Mouse (Mus musculus): ENCODE results near the gene Ccdc105. TPM values are rescaled to one million over a fixed set of nuclear protein-coding genes. Genes with fewer than 3 reads are reported as not detected.

The Ccdc105 gene
- polyA plus RNA-seq, 1 experiment, result not detected

DNA sequence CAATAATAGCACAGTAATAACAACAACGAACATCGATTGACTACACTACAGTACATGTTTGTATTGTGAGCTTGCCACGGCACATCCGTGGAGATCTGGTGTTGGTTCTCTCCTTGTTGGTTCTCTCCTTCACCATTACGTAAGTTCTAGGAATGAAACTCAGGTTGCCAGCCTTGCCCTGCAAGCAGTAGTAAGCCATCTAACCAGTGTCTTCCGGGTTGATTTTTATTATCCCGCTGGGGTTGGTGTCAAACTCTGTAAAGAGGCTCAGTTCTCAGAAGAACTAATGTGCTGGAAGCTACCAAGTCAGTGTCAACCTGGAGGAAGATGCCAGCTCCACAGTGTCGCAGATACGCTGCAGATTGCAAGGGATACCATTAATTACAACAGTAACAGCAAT is 26.7 kb upstream of the Ccdc105 start:
- peak overlapping the region; percentile 18 for H3K4me2 ChIP-seq (ENCODE audit: low read depth)
- H3K36me3 ChIP-seq (ENCODE audit: control insufficient read depth, insufficient read depth), result no peaks in the 10 kb centered on the region
- no peak for TF ChIP-seq MYOD1 (IDR thresholded peaks at IDR 0.05; ENCODE audit: control insufficient read depth in 1 of 3, insufficient read length in 2 of 3, low read depth in 2 of 3)
- TF ChIP-seq USF1 (IDR thresholded peaks at IDR 0.05; ENCODE audit: low read depth), result no peak
- no peak for TF ChIP-seq CEBPB (IDR thresholded peaks at IDR 0.05; ENCODE audit: insufficient read depth, poor library complexity, severe bottlenecking)
- no peak for TF ChIP-seq TCF12 (IDR thresholded peaks at IDR 0.05; ENCODE audit: insufficient read depth, poor library complexity, severe bottlenecking)
- no peak for TF ChIP-seq E2F4 (IDR thresholded peaks at IDR 0.05; ENCODE audit: insufficient read depth)
- TF ChIP-seq MAX (IDR thresholded peaks at IDR 0.05; ENCODE audit: low read depth), result no peak
- TF ChIP-seq MYOG (IDR thresholded peaks at IDR 0.05; ENCODE audit: control insufficient read depth in 1 of 3, insufficient read depth in 1 of 3, insufficient read length in 2 of 3, low read depth in 2 of 3), result no peak

DNA sequence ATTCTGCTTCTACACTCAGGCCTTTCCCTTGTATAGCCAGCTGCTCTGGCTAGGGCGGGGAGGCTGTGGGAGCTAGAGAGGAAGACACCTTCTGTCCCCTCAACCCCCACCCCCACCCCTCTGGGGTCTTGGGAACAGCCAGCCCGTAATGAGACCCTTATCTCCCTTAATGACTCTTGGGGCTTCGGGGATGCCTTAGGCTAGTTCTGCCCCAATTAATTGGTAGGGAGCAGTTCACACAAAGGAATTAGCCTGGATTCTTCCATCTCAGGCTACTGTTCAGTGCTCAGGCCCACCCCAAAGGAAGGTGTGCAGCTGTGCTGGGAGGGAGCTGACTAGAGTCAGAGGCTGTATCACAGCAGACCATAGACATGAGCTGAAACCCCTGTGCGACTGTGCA is 23.0 kb upstream of the Ccdc105 start:
- Histone ChIP-seq H3K36me3 (ENCODE audit: control insufficient read depth, insufficient read depth) (no peaks in the 10 kb centered on the region), H3K4me3 (no peak overlapping the region), H3K27me3 (ENCODE audit: control insufficient read depth, insufficient read depth, insufficient read length) (no peaks in the 10 kb centered on the region), H3K79me2 (ENCODE audit: control insufficient read depth, insufficient read depth) (no peaks in the 10 kb centered on the region), H3ac (ENCODE audit: control insufficient read depth, insufficient read length) (no peak overlapping the region), H3K4me2 (ENCODE audit: low read depth) (no peak overlapping the region)
- no peak for TF ChIP-seq CEBPB (IDR thresholded peaks at IDR 0.05; ENCODE audit: insufficient read depth, poor library complexity, severe bottlenecking)

More for the DNA sequence above, 26.7 kb upstream of the Ccdc105 start:
- Histone ChIP-seq H3K79me2 (ENCODE audit: control insufficient read depth, insufficient read depth) (no peaks in the 10 kb centered on the region), H3K4me3 (no peak overlapping the region), H3K27me3 (ENCODE audit: control insufficient read depth, insufficient read depth, insufficient read length) (no peaks in the 10 kb centered on the region), H3ac (ENCODE audit: control insufficient read depth, insufficient read length) (no peak overlapping the region)

DNA sequence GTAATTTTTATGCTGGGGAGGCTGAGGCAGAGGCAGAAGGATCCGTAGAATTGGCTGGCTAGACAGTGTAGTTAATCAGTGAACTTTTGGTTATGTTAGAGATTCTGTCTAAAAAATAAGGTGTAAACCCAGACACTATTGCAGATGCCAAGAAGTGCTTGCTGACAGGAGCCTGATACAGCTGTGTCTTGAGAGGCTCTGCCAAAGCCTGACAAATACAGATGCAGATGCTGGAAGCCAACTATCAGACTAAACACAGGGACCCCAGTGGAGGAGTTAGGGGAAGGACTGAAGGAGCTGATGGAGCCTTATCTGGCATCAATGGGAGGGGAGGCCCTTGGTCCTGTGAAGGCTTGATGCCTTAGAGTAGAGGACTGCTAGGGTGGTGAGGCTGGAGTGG is 12.7 kb upstream of the Ccdc105 start:
- H3K79me2 ChIP-seq (ENCODE audit: control insufficient read depth, insufficient read depth), result no peaks in the 10 kb centered on the region

DNA sequence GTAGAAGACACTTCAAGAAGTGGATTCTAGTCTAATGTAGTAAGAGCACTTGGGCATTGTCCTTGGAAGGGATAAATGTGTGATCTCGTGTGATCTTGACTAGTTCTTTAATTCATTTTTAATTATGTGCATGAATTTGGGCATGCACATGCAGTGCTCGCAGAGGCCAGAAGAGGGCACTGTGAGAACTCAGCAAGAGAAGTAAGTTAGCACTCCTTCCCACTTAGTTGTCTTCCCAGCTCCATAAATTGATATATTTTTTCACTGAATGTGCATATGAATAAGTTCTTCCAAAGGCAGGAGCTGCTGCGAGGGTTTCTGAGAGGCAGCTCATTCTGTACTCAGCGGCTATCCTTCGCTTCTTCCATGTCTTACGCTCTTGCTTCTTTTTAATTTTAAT is 3.2 kb upstream of the Ccdc105 start:
- Histone ChIP-seq H3K79me2 (ENCODE audit: control insufficient read depth, insufficient read depth) (no peaks in the 10 kb centered on the region), H3ac (ENCODE audit: control insufficient read depth, insufficient read length) (no peak overlapping the region), H3K4me2 (ENCODE audit: low read depth) (no peak overlapping the region), H3K4me3 (no peak overlapping the region), H3K27me3 (ENCODE audit: control insufficient read depth, insufficient read depth, insufficient read length) (peaks cover 10% of the 10 kb centered on the region), H3K36me3 (ENCODE audit: control insufficient read depth, insufficient read depth) (no peaks in the 10 kb centered on the region)
- no peak for TF ChIP-seq CEBPB (IDR thresholded peaks at IDR 0.05; ENCODE audit: insufficient read depth, poor library complexity, severe bottlenecking)
- TF ChIP-seq REST (IDR thresholded peaks at IDR 0.05; ENCODE audit: insufficient read depth, insufficient read length), result no peak
- no peak for TF ChIP-seq TCF12 (IDR thresholded peaks at IDR 0.05; ENCODE audit: insufficient read depth, poor library complexity, severe bottlenecking)
- TF ChIP-seq USF1 (IDR thresholded peaks at IDR 0.05; ENCODE audit: low read depth), result no peak
- TF ChIP-seq POLR2AphosphoS2 (IDR thresholded peaks at IDR 0.05; ENCODE audit: insufficient read length, low read depth), result no peak
- TF ChIP-seq SRF (IDR thresholded peaks at IDR 0.05; ENCODE audit: control insufficient read depth, insufficient read length, low read depth), result no peak
- TF ChIP-seq TCF3 (IDR thresholded peaks at IDR 0.05; ENCODE audit: insufficient read length, low read depth), result no peak
- TF ChIP-seq MYOD1 (IDR thresholded peaks at IDR 0.05; ENCODE audit: control insufficient read depth in 1 of 3, insufficient read length in 2 of 3, low read depth in 2 of 3), result no peak
- no peak for TF ChIP-seq MAX (IDR thresholded peaks at IDR 0.05; ENCODE audit: low read depth)
- no peak for TF ChIP-seq E2F4 (IDR thresholded peaks at IDR 0.05; ENCODE audit: insufficient read depth)
- TF ChIP-seq MYOG (IDR thresholded peaks at IDR 0.05; ENCODE audit: control insufficient read depth in 1 of 3, insufficient read depth in 1 of 3, insufficient read length in 2 of 3, low read depth in 2 of 3), result no peak
- TF ChIP-seq POLR2A (IDR thresholded peaks at IDR 0.05; ENCODE audit: insufficient read length, low read depth), result no peak

More for the DNA sequence above, 12.7 kb upstream of the Ccdc105 start:
- TF ChIP-seq SRF (IDR thresholded peaks at IDR 0.05; ENCODE audit: control insufficient read depth, insufficient read length, low read depth) (no peak), MAX (IDR thresholded peaks at IDR 0.05; ENCODE audit: low read depth) (no peak), TCF12 (IDR thresholded peaks at IDR 0.05; ENCODE audit: insufficient read depth, poor library complexity, severe bottlenecking) (no peak)
- Histone ChIP-seq H3K27me3 (ENCODE audit: control insufficient read depth, insufficient read depth, insufficient read length) (no peaks in the 10 kb centered on the region), H3K36me3 (ENCODE audit: control insufficient read depth, insufficient read depth) (no peaks in the 10 kb centered on the region), H3K4me2 (ENCODE audit: low read depth) (no peak overlapping the region), H3K4me3 (no peak overlapping the region), H3ac (ENCODE audit: control insufficient read depth, insufficient read length) (no peak overlapping the region)

DNA sequence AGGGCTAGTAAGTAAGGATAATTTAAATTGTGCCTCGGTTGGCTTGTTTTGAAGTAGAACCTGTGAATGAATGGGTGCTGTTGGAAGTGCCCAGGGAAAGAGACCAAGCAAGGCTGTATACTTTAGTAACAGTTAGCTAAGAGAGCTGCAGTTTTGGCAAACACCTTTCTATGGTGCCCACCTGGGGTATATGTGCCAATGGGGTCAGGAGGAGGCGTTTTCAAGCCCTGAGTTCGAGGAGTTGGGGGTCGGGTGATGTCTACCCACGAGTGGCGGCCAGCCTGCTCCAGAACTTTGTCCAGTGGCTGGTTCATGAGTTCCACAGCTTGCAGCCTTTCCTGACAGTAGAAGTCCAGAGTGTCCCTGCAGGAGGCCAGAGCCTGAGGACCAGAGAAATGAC is 3.9 kb downstream of the Ccdc105 start:
- Histone ChIP-seq H3K27me3 (ENCODE audit: control insufficient read depth, insufficient read depth, insufficient read length) (peaks cover 10% of the 10 kb centered on the region), H3K79me2 (ENCODE audit: control insufficient read depth, insufficient read depth) (no peaks in the 10 kb centered on the region), H3K4me2 (ENCODE audit: low read depth) (no peak overlapping the region), H3K36me3 (ENCODE audit: control insufficient read depth, insufficient read depth) (no peaks in the 10 kb centered on the region), H3K4me3 (no peak overlapping the region), H3ac (ENCODE audit: control insufficient read depth, insufficient read length) (no peak overlapping the region)
- TF ChIP-seq POLR2A (IDR thresholded peaks at IDR 0.05; ENCODE audit: insufficient read length, low read depth), result no peak

DNA sequence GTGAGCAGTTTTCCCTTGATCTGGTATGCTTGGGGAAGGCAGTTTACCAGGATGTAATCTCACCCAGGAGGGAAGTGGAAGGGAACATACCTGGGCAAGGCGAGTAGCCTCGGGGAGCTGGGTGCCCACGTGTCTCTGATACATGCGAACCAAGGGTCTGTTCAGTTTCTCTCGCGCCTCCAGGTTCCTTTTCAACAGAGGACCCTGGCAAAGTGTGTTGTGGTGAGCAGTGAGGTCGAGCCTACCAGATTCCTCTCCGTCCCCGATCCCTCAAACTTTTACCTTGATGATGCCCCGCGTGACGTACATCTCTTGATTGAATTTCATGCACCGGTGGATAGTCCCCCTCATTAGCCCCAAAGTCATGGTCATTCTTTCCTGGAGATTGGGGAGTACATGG is 4.7 kb downstream of the Ccdc105 start:
- peaks cover 10% of the 10 kb centered on the region for H3K27me3 ChIP-seq (ENCODE audit: control insufficient read depth, insufficient read depth, insufficient read length)
- H3K4me3 ChIP-seq, result no peak overlapping the region
- no peaks in the 10 kb centered on the region for H3K79me2 ChIP-seq (ENCODE audit: control insufficient read depth, insufficient read depth)
- no peak for TF ChIP-seq TCF3 (IDR thresholded peaks at IDR 0.05; ENCODE audit: insufficient read length, low read depth)
- TF ChIP-seq E2F4 (IDR thresholded peaks at IDR 0.05; ENCODE audit: insufficient read depth), result no peak
- no peak for TF ChIP-seq REST (IDR thresholded peaks at IDR 0.05; ENCODE audit: insufficient read depth, insufficient read length)
- TF ChIP-seq POLR2A (IDR thresholded peaks at IDR 0.05; ENCODE audit: insufficient read length, low read depth), result no peak
- TF ChIP-seq CEBPB (IDR thresholded peaks at IDR 0.05; ENCODE audit: insufficient read depth, poor library complexity, severe bottlenecking), result no peak
- no peak for TF ChIP-seq MYOG (IDR thresholded peaks at IDR 0.05; ENCODE audit: control insufficient read depth in 1 of 3, insufficient read depth in 1 of 3, insufficient read length in 2 of 3, low read depth in 2 of 3)
- TF ChIP-seq SRF (IDR thresholded peaks at IDR 0.05; ENCODE audit: control insufficient read depth, insufficient read length, low read depth), result no peak
- TF ChIP-seq USF1 (IDR thresholded peaks at IDR 0.05; ENCODE audit: low read depth), result no peak
- TF ChIP-seq TCF12 (IDR thresholded peaks at IDR 0.05; ENCODE audit: insufficient read depth, poor library complexity, severe bottlenecking), result no peak
- TF ChIP-seq MAX (IDR thresholded peaks at IDR 0.05; ENCODE audit: low read depth), result no peak
- no peak for TF ChIP-seq POLR2AphosphoS2 (IDR thresholded peaks at IDR 0.05; ENCODE audit: insufficient read length, low read depth)
- TF ChIP-seq MYOD1 (IDR thresholded peaks at IDR 0.05; ENCODE audit: control insufficient read depth in 1 of 3, insufficient read length in 2 of 3, low read depth in 2 of 3), result no peak
- H3K36me3 ChIP-seq (ENCODE audit: control insufficient read depth, insufficient read depth), result no peaks in the 10 kb centered on the region
- H3ac ChIP-seq (ENCODE audit: control insufficient read depth, insufficient read length), result no peak overlapping the region
- H3K4me2 ChIP-seq (ENCODE audit: low read depth), result no peak overlapping the region

Measured in myocyte (in vitro differentiated cells).